Mouse (Mus musculus) heart, postnatal 0 days (tissue): ENCODE results near the gene Inha. TPM values are rescaled to one million over a fixed set of nuclear protein-coding genes. Genes with fewer than 3 reads are reported as not detected.

Source experiments
- ATAC-seq: fragments of 200-750 bp; cut with Nextera tagmentation; 2 replicates; pipeline ENCODE4 v1.8.0; 2017; ENCODE audit warnings: low read depth, moderate number of reproducible peaks, moderate library complexity; ENCODE audit not compliant: insufficient read depth
- DNase-seq: peaks from one replicate; pipeline ENCODE4 v3.0.0-alpha.2; 2016; ENCODE audit warnings: low spot score
- H3K27ac ChIP-seq: fragments of 300-500 bp; sonication (generic); 2 replicates; pipeline ENCODE4 v1.5.1; 2014; ENCODE audit warnings: low read depth, mild to moderate bottlenecking
- H3K27me3 ChIP-seq: fragments of 300-500 bp; sonication (generic); 2 replicates; pipeline ENCODE4 v1.6.1; 2014; ENCODE audit warnings: low read length, mixed read lengths; ENCODE audit not compliant: control insufficient read depth, insufficient read depth
- H3K36me3 ChIP-seq: fragments of 300-500 bp; sonication (generic); replicated peaks from 2 replicates; pipeline ENCODE4 v1.6.1; 2014; ENCODE audit warnings: low read length, mixed read lengths; ENCODE audit not compliant: control insufficient read depth, insufficient read depth
- H3K4me1 ChIP-seq: fragments of 300-500 bp; sonication (generic); 2 replicates; pipeline ENCODE4 v1.6.1; 2014; ENCODE audit warnings: antibody characterized with exemption; ENCODE audit not compliant: control insufficient read depth, insufficient read depth
- H3K4me2 ChIP-seq: fragments of 300-500 bp; sonication (generic); 2 replicates; pipeline ENCODE4 v1.6.1; 2014; ENCODE audit warnings: low read depth, mild to moderate bottlenecking, low read length, moderate library complexity
- H3K4me3 ChIP-seq: fragments of 300-500 bp; sonication (generic); 2 replicates; pipeline ENCODE4 v1.5.1; 2014; ENCODE audit warnings: low read depth, low read length
- H3K9ac ChIP-seq: fragments of 300-500 bp; sonication (generic); replicated peaks from 2 replicates; pipeline ENCODE4 v1.6.1; 2014; ENCODE audit warnings: low read depth, low read length, mixed read lengths
- H3K9me3 ChIP-seq: fragments of 300-500 bp; sonication (generic); replicated peaks from 2 replicates; pipeline ENCODE4 v1.6.1; 2016; ENCODE audit warnings: low read length; ENCODE audit not compliant: control insufficient read depth
- CTCF ChIP-seq: IDR thresholded peaks from 2 replicates; pipeline ENCODE4 v1.5.1; 2016; ENCODE audit warnings: antibody characterized with exemption, control low read depth, low read depth
- EP300 ChIP-seq: IDR thresholded peaks from 2 replicates; pipeline ENCODE4 v1.6.1; 2016; ENCODE audit warnings: antibody characterized with exemption, low read depth
- WGBS: fragments of 180-500 bp; shearing (Covaris S2); extraction: QIAGEN DNeasy Blood & Tissue Kit; methylation state at CpG from one replicate; pipeline ENCODE4 v1.1.7; 2014; 5-methylcytosine and 5-hydroxymethylcytosine counted together
- polyA plus RNA-seq: library from polyadenylated mRNA; unstranded; fragments of >200 nt; fragmentation: Nextera tagmentation; extraction: Ambion mirVana; gene quantifications from 2 replicates; pipeline ENCODE4 v1.2.1, GENCODE M21; 2015
- total RNA-seq: library from RNA; depleted of rRNA; stranded (reverse); fragments of >200 nt; gene quantifications from 2 replicates; pipeline ENCODE4 v1.2.3, GENCODE M21; 2014; ENCODE audit warnings: low replicate concordance; rRNA removed

Gene Inha
- total and polyA plus RNA-seq, 2 experiments from 2014 or later, result 7.3 to 8.2 TPM

DNA sequence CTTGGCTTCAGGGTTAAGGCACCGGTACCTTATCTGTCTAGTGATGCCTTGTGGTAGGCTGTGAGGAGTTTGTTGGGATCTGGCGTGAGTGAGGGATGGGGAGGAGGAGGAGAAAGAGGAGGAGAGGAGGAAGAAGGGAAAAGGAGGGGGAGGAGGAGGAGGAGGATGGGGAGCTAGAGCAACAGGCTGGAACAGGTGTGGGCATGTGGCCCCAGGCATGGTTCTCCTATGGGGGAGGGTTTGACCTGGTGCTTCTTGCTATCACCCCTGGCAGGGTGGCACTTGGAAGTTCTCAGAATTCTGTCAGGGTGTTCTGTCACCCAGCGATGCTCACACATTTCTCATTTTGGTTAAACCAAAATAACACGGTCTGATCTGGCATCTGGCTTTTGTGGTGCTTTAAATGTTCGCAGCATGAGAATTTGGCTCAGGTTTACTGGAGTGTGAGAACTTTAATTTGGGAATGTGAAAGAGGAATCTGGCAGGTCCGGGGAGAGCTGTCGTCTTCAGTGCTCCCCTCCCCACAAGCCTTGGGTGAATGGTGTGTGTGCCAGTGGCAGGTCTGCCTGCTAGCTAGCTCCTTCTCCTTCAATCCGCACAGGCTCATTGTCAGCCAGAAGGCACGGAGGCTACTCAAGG, 49.4 kb downstream of the Inha start:
- no peak overlapping the region for H3K27ac ChIP-seq
- ATAC-seq, result no peak
- no peak overlapping the region for H3K4me2 ChIP-seq
- no peak overlapping the region for H3K4me3 ChIP-seq
- H3K9me3 ChIP-seq, result no peaks in the 10 kb centered on the region
- DNase-seq, result no peak
- no peak overlapping the region for H3K9ac ChIP-seq
- H3K4me1 ChIP-seq, result peaks cover 10% of the 10 kb centered on the region
- 69% methylated on average over 9 of the region's 9 CpGs for WGBS
- peaks cover 55% of the 10 kb centered on the region for H3K36me3 ChIP-seq
- TF ChIP-seq EP300 (no peak), CTCF (no peak)
- H3K27me3 ChIP-seq, result no peaks in the 10 kb centered on the region

DNA sequence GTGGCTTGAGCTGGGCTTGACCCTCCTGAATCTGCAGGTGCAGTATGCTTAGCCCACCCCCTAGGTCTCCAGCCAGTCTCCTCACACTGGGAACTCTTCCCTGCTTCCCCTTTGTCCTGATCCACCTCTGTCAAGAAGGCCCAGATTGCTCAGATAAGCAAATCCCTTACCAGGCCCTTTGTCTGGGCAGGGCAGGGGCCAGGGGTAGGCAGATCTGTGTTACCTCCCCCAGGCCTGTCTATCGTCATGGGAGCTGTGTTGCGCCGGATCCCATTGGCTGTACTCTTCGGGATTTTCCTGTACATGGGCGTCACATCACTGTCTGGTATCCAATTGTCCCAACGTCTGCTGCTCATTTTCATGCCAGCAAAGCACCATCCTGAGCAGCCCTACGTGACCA, 50.2 kb downstream of the Inha start:
- TF ChIP-seq EP300 (no peak), CTCF (no peak)
- no peak for ATAC-seq
- Histone ChIP-seq H3K27ac (no peak overlapping the region), H3K4me2 (no peak overlapping the region), H3K27me3 (no peaks in the 10 kb centered on the region), H3K9ac (no peak overlapping the region), H3K9me3 (no peaks in the 10 kb centered on the region), H3K4me1 (peaks cover 18% of the 10 kb centered on the region), H3K36me3 (peaks cover 48% of the 10 kb centered on the region), H3K4me3 (no peak overlapping the region)
- no peak for DNase-seq
- 92% methylated on average over 7 of the region's 7 CpGs for WGBS

DNA sequence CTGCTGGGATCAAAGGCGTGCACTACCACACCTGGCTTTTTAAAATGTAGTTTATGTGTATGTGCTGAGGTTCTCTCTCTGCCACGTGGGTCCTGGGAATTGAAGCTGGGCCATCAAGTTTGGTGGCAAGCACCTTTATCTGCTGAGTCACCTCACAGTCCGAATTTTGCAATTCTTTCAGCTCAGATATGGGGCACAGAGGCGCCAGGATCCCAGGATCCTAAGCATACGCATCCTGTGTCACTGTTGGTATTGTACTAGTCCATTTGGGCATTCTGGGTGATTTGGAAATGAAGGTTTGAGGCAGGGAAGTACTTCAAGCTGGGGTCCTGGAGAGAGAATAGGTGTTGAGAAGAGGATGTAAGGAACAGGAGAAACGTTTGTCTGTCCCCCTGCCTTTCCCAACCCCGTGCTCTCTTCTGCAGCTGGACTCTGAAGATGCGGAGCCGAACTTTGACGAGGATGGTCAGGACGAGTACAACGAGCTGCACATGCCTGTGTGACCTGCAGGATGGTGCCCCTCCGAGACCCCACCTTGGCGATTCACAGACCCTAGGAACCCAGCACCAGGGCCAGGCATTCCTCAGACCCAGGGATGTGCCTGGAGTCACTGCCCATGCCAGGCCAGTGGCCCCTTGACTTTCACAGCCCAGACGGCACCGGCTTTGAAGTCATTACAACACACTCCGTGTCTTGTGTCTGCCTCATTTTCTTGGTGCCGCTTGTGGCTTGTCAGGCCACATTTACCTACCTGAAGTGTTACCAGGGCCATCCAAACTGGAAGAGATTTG, 51.7 kb downstream of the Inha start:
- TF ChIP-seq EP300 (no peak), CTCF (no peak)
- peaks cover 21% of the 10 kb centered on the region for H3K4me1 ChIP-seq
- peak overlapping the region; percentile 84 for H3K27ac ChIP-seq
- peaks cover 33% of the 10 kb centered on the region for H3K36me3 ChIP-seq
- ATAC-seq (no peak), DNase-seq (no peak)
- H3K9ac ChIP-seq, result no peak overlapping the region; the same call in 1 of the 2 replicates
- no peaks in the 10 kb centered on the region for H3K27me3 ChIP-seq
- 75% methylated on average over 18 of the region's 18 CpGs for WGBS
- no peak overlapping the region for H3K4me3 ChIP-seq
- H3K4me2 ChIP-seq, result no peak overlapping the region
- H3K9me3 ChIP-seq, result no peaks in the 10 kb centered on the region

DNA sequence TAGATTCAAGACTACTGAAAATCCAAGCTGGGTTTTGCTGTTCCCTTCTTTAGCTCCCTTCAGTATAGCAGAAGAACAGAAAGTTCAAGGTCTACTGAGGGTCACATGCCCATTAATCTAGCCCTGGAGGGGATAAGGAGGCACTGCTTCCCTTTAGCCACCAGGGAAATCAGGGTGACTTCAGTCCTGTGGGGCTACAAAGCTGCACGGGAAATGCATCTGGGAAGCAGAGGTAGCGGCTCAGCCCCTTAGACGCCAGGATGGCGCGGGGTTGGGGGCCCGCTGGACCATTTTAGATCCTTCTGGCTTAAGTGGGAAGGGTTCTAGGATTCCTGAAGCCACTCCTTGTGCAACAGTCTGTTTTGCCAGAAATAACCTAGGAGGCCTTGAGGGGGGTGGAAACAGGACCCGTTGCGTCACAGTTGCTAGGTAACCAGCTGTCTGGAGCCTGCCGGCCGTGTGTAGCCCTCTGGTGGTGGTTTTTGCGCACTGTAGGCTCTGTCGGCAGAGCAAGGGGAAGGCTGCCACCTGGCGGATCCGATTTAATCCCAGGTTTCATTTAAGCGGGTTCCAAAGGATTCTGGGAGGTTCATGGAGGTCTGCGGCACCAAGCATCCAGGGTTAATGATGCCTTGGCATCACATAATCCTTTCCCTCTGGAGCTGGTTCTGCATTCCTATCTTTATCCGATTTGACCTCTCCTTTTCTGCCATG, 52.5 kb downstream of the Inha start:
- H3K4me1 ChIP-seq, result peaks cover 21% of the 10 kb centered on the region
- TF ChIP-seq EP300 (peak; percentile 67; the same call in 1 of the 2 replicates), CTCF (peak; percentile 100)
- H3K9me3 ChIP-seq, result no peaks in the 10 kb centered on the region
- WGBS, result 2% methylated on average over 17 of the region's 17 CpGs
- no peak overlapping the region; the same call in 1 of the 2 replicates for H3K9ac ChIP-seq
- H3K36me3 ChIP-seq, result peaks cover 25% of the 10 kb centered on the region
- H3K4me2 ChIP-seq, result peak overlapping the region; percentile 37
- DNase-seq (peak; percentile 97), ATAC-seq (peak; percentile 92)
- peak overlapping the region; percentile 84 for H3K27ac ChIP-seq
- H3K4me3 ChIP-seq, result no peak overlapping the region
- H3K27me3 ChIP-seq, result no peaks in the 10 kb centered on the region

Other genes with a start within 250 kb of the Inha start
- gene Ptprn, start 242.6 kb upstream of the Inha start, total RNA-seq, result 0.04 and 0.15 TPM in 2 replicates
- 0.16 and 0.26 TPM in 2 replicates for gene Ptprn, start 242.6 kb upstream of the Inha start, polyA plus RNA-seq
- gene Resp18, start 228.7 kb upstream of the Inha start, total RNA-seq, result not detected in 2 replicates
- 0.48 TPM in 1 of 2 replicates, not detected in the other for gene Resp18, start 228.7 kb upstream of the Inha start, polyA plus RNA-seq
- gene Dnpep, start 189.1 kb upstream of the Inha start, total RNA-seq, result 202 and 236 TPM in 2 replicates
- 147 TPM in 2 replicates for gene Dnpep, start 189.1 kb upstream of the Inha start, polyA plus RNA-seq
- 983 and 1,187 TPM in 2 replicates for gene Des, start 146.7 kb upstream of the Inha start, total RNA-seq
- 601 and 639 TPM in 2 replicates for gene Des, start 146.7 kb upstream of the Inha start, polyA plus RNA-seq
- gene Speg, start 131.8 kb upstream of the Inha start, total RNA-seq, result 95.0 and 105 TPM in 2 replicates
- 26.8 and 30.2 TPM in 2 replicates for gene Speg, start 131.8 kb upstream of the Inha start, polyA plus RNA-seq
- gene Gmppa, start 71.1 kb upstream of the Inha start, total RNA-seq, result 74.7 and 85.2 TPM in 2 replicates
- gene Gmppa, start 71.1 kb upstream of the Inha start, polyA plus RNA-seq, result 47.4 and 55.9 TPM in 2 replicates
- gene Asic4, start 56.6 kb upstream of the Inha start, total RNA-seq, result not detected in 2 replicates
- 0.04 and 0.07 TPM in 2 replicates for gene Asic4, start 56.6 kb upstream of the Inha start, polyA plus RNA-seq
- 47.7 and 53.3 TPM in 2 replicates for gene Chpf, start 27.8 kb upstream of the Inha start, total RNA-seq
- 19.1 and 19.3 TPM in 2 replicates for gene Chpf, start 27.8 kb upstream of the Inha start, polyA plus RNA-seq
- not detected in 2 replicates for gene Tmem198, start 27.5 kb upstream of the Inha start, total RNA-seq
- 0.61 and 0.81 TPM in 2 replicates for gene Tmem198, start 27.5 kb upstream of the Inha start, polyA plus RNA-seq
- gene Obsl1, start 625 bp upstream of the Inha start, total RNA-seq, result 293 and 367 TPM in 2 replicates
- gene Obsl1, start 625 bp upstream of the Inha start, polyA plus RNA-seq, result 45.8 and 46.8 TPM in 2 replicates
- gene Stk11ip, start 14.5 kb downstream of the Inha start, total RNA-seq, result 16.4 and 18.4 TPM in 2 replicates
- gene Stk11ip, start 14.5 kb downstream of the Inha start, polyA plus RNA-seq, result 7.3 and 8.3 TPM in 2 replicates
- gene Slc4a3, start 39.2 kb downstream of the Inha start, total RNA-seq, result 114 and 136 TPM in 2 replicates
- gene Slc4a3, start 39.2 kb downstream of the Inha start, polyA plus RNA-seq, result 44.7 and 49.9 TPM in 2 replicates